Mouse (Mus musculus): ENCODE results near the gene Kars. TPM values are rescaled to one million over a fixed set of nuclear protein-coding genes. Genes with fewer than 3 reads are reported as not detected.

Gene Kars
- 245 and 265 TPM in 2 replicates for polyA plus RNA-seq (2016; fragmentation: Nextera tagmentation; extraction: Ambion mirVana)

- Histone ChIP-seq H3K4me1 (peaks cover 29% of the 10 kb centered on the region), H3K9me3 (replicated peaks) (no peaks in the 10 kb centered on the region), H3K4me3 (peak within 1 kb of the TSS; percentile 97), H3K27me3 (ENCODE audit: low read depth, poor library complexity, severe bottlenecking) (no peaks in the 10 kb centered on the region), H3K36me3 (peaks cover 24% of the 10 kb centered on the region), H3K27ac (replicated peaks) (peak within 1 kb of the TSS; percentile 88)
- under 1% methylated on average over 61 of the region's 61 CpGs for WGBS
- DNase-seq (ENCODE audit: low spot score): peak; percentile 94
Measured at GRCm38 (mm10) chr8:112010997-112011815, at the start of gene Kars, which contains the start of gene Terf2ip. Gene Kars, minus strand, starts transcription at chr8:112011323. Gene Terf2ip, plus strand, starts transcription at chr8:112011398.

- H3K9me3 ChIP-seq (replicated peaks): no peaks in the 10 kb centered on the region
- H3K36me3 ChIP-seq: no peaks in the 10 kb centered on the region
- H3K27me3 ChIP-seq (ENCODE audit: low read depth, poor library complexity, severe bottlenecking): no peaks in the 10 kb centered on the region
- H3K4me3 ChIP-seq: no peak overlapping the region
- H3K27ac ChIP-seq (replicated peaks): no peak overlapping the region
- H3K4me1 ChIP-seq: no peaks in the 10 kb centered on the region
- no peak for DNase-seq (ENCODE audit: low spot score)
Measured at GRCm38 (mm10) chr8:112054456-112054855, 43.3 kb upstream of the Kars start.

GRCm38 (mm10) chr8:112051537-112051936 lies 40.4 kb upstream of the Kars start:
- WGBS: 72% methylated on average over 9 of the region's 9 CpGs

GRCm38 (mm10) chr8:112049984-112050383 lies 38.9 kb upstream of the Kars start:
- Histone ChIP-seq H3K36me3 (no peaks in the 10 kb centered on the region), H3K9me3 (replicated peaks) (no peaks in the 10 kb centered on the region), H3K4me3 (no peak overlapping the region), H3K4me1 (no peaks in the 10 kb centered on the region), H3K27me3 (ENCODE audit: low read depth, poor library complexity, severe bottlenecking) (no peaks in the 10 kb centered on the region), H3K27ac (replicated peaks) (no peak overlapping the region)
- no peak for DNase-seq (ENCODE audit: low spot score)
- 81% methylated on average over 6 of the region's 6 CpGs for WGBS

More at GRCm38 (mm10) chr8:112051537-112051936, 40.4 kb upstream of the Kars start:
- Histone ChIP-seq H3K4me1 (no peaks in the 10 kb centered on the region), H3K36me3 (no peaks in the 10 kb centered on the region), H3K4me3 (no peak overlapping the region), H3K27me3 (ENCODE audit: low read depth, poor library complexity, severe bottlenecking) (no peaks in the 10 kb centered on the region), H3K27ac (replicated peaks) (no peak overlapping the region), H3K9me3 (replicated peaks) (no peaks in the 10 kb centered on the region)
- DNase-seq (ENCODE audit: low spot score): no peak

GRCm38 (mm10) chr8:112048293-112048692 lies 37.2 kb upstream of the Kars start:
- WGBS: 84% methylated on average over 6 of the region's 6 CpGs
- no peaks in the 10 kb centered on the region for H3K9me3 ChIP-seq (replicated peaks)

GRCm38 (mm10) chr8:112045896-112046295 lies 34.8 kb upstream of the Kars start:
- H3K9me3 ChIP-seq (replicated peaks): no peaks in the 10 kb centered on the region
- no peaks in the 10 kb centered on the region for H3K36me3 ChIP-seq
- H3K27ac ChIP-seq (replicated peaks): no peak overlapping the region
- DNase-seq (ENCODE audit: low spot score): peak; percentile 80
- no peaks in the 10 kb centered on the region for H3K4me1 ChIP-seq
- WGBS: 12% methylated on average over 7 of the region's 7 CpGs
- no peak overlapping the region for H3K4me3 ChIP-seq
- no peaks in the 10 kb centered on the region for H3K27me3 ChIP-seq (ENCODE audit: low read depth, poor library complexity, severe bottlenecking)

More at GRCm38 (mm10) chr8:112048293-112048692, 37.2 kb upstream of the Kars start:
- Histone ChIP-seq H3K4me3 (no peak overlapping the region), H3K27ac (replicated peaks) (no peak overlapping the region), H3K27me3 (ENCODE audit: low read depth, poor library complexity, severe bottlenecking) (no peaks in the 10 kb centered on the region), H3K4me1 (no peaks in the 10 kb centered on the region), H3K36me3 (no peaks in the 10 kb centered on the region)
- DNase-seq (ENCODE audit: low spot score): no peak

GRCm38 (mm10) chr8:112045182-112045581 lies 34.1 kb upstream of the Kars start:
- WGBS: 83% methylated on average over 5 of the region's 5 CpGs
- Histone ChIP-seq H3K4me1 (no peaks in the 10 kb centered on the region), H3K36me3 (no peaks in the 10 kb centered on the region), H3K4me3 (no peak overlapping the region), H3K27me3 (ENCODE audit: low read depth, poor library complexity, severe bottlenecking) (no peaks in the 10 kb centered on the region), H3K27ac (replicated peaks) (no peak overlapping the region), H3K9me3 (replicated peaks) (no peaks in the 10 kb centered on the region)
- DNase-seq (ENCODE audit: low spot score): no peak

- Histone ChIP-seq H3K9me3 (replicated peaks) (no peaks in the 10 kb centered on the region), H3K27me3 (ENCODE audit: low read depth, poor library complexity, severe bottlenecking) (no peaks in the 10 kb centered on the region), H3K4me1 (no peaks in the 10 kb centered on the region), H3K27ac (replicated peaks) (no peak overlapping the region), H3K4me3 (no peak overlapping the region), H3K36me3 (no peaks in the 10 kb centered on the region)
- 85% methylated on average over 18 of the region's 18 CpGs for WGBS
- DNase-seq (ENCODE audit: low spot score): no peak
Measured at GRCm38 (mm10) chr8:112037521-112037920, 26.4 kb upstream of the Kars start.

GRCm38 (mm10) chr8:112034603-112035002 lies 23.5 kb upstream of the Kars start:
- DNase-seq (ENCODE audit: low spot score): peak; percentile 59
- no peaks in the 10 kb centered on the region for H3K36me3 ChIP-seq
- H3K9me3 ChIP-seq (replicated peaks): no peaks in the 10 kb centered on the region
- no peak overlapping the region for H3K4me3 ChIP-seq
- H3K27ac ChIP-seq (replicated peaks): no peak overlapping the region
- no peaks in the 10 kb centered on the region for H3K27me3 ChIP-seq (ENCODE audit: low read depth, poor library complexity, severe bottlenecking)
- H3K4me1 ChIP-seq: no peaks in the 10 kb centered on the region
- WGBS: 19% methylated on average over 8 of the region's 8 CpGs

GRCm38 (mm10) chr8:112033071-112033470 lies 21.9 kb upstream of the Kars start:
- DNase-seq (ENCODE audit: low spot score): no peak
- H3K36me3 ChIP-seq: no peaks in the 10 kb centered on the region
- 44% methylated on average over 7 of the region's 7 CpGs for WGBS

GRCm38 (mm10) chr8:112030663-112031062 lies 19.5 kb upstream of the Kars start:
- Histone ChIP-seq H3K4me1 (no peaks in the 10 kb centered on the region), H3K27ac (replicated peaks) (no peak overlapping the region), H3K4me3 (no peak overlapping the region), H3K36me3 (no peaks in the 10 kb centered on the region), H3K9me3 (replicated peaks) (no peaks in the 10 kb centered on the region), H3K27me3 (ENCODE audit: low read depth, poor library complexity, severe bottlenecking) (no peaks in the 10 kb centered on the region)
- DNase-seq (ENCODE audit: low spot score): no peak
- WGBS: 51% methylated on average over 6 of the region's 6 CpGs

More at GRCm38 (mm10) chr8:112033071-112033470, 21.9 kb upstream of the Kars start:
- Histone ChIP-seq H3K4me3 (no peak overlapping the region), H3K27me3 (ENCODE audit: low read depth, poor library complexity, severe bottlenecking) (no peaks in the 10 kb centered on the region), H3K27ac (replicated peaks) (no peak overlapping the region), H3K9me3 (replicated peaks) (no peaks in the 10 kb centered on the region), H3K4me1 (no peaks in the 10 kb centered on the region)

GRCm38 (mm10) chr8:112029455-112029854 lies 18.3 kb upstream of the Kars start:
- H3K27me3 ChIP-seq (ENCODE audit: low read depth, poor library complexity, severe bottlenecking): no peaks in the 10 kb centered on the region
- H3K27ac ChIP-seq (replicated peaks): no peak overlapping the region
- 92% methylated on average over 7 of the region's 7 CpGs for WGBS
- no peak for DNase-seq (ENCODE audit: low spot score)
- H3K36me3 ChIP-seq: no peaks in the 10 kb centered on the region
- no peaks in the 10 kb centered on the region for H3K9me3 ChIP-seq (replicated peaks)
- no peaks in the 10 kb centered on the region for H3K4me1 ChIP-seq
- no peak overlapping the region for H3K4me3 ChIP-seq

GRCm38 (mm10) chr8:112014936-112015335 lies 3.8 kb upstream of the Kars start, which contains the start of gene Gm6793:
Gene Gm6793, minus strand, starts transcription at chr8:112015036.
- 95% methylated on average over 11 of the region's 11 CpGs for WGBS
- Histone ChIP-seq H3K9me3 (replicated peaks) (no peaks in the 10 kb centered on the region), H3K36me3 (peaks cover 39% of the 10 kb centered on the region), H3K27me3 (ENCODE audit: low read depth, poor library complexity, severe bottlenecking) (no peaks in the 10 kb centered on the region), H3K27ac (replicated peaks) (no peak within 1 kb of the TSS), H3K4me1 (peaks cover 24% of the 10 kb centered on the region), H3K4me3 (no peak within 1 kb of the TSS)
- DNase-seq (ENCODE audit: low spot score): no peak

Measured in midbrain, embryonic 10.5 days (tissue).